Mouse (Mus musculus) MEL (cell line): ENCODE data around the gene 1700003F12Rik.

Experiments used
- CTCF ChIP-seq, 3 experiments: IDR thresholded peaks in 2 of 3; conservative IDR thresholded peaks in 1 of 3; 2 replicates each; pipeline ENCODE4 v1.5.1; 2011 to 2012; ENCODE audit warnings: low read length in 3 of 3, low read depth in 2 of 3, mild to moderate bottlenecking in 2 of 3, improper control_type of control experiment in 1 of 3, inconsistent platforms in 1 of 3, mixed read lengths in 1 of 3, moderate library complexity in 1 of 3; ENCODE audit not compliant: control insufficient read depth in 1 of 3, insufficient read depth in 1 of 3, poor library complexity in 1 of 3, severe bottlenecking in 1 of 3
- SMC3 ChIP-seq: IDR thresholded peaks from 2 replicates; pipeline ENCODE4 v1.6.1; 2011; ENCODE audit warnings: low read depth, low read length, improper control_type of control experiment

DNA sequence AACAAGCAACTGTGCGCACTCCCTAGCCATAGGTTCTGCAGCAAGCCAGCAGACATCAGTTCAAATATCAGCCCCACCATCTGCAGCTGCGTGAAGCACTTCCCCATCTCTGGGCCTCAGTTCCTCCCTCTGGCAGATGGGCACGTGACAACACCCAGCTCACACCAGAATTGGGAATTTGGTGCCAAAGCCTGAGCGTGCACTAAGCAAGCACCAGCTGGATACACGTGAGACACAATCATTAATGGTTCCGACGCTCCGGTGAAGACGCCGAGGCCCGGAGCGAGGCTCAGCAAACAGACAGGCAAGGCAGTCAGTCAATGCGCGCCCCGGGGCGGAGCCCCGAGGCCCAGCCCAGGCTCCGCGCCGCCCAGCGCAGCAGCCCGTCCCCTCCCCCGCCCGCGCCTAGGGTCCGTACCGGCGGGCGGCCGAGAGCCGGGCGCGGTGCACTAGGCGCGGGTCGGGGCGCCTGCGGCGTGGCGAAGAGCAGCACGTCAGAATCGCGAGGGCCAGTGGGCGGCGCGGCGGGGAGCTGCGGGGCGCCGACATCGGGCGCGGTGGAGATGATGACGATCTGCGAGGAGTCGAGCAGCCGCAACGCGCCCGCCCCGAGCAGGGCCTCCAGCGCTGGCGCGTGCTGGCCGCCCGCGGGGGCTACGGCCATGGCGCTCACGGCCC is 22.3 kb downstream of the 1700003F12Rik start:
- TF ChIP-seq CTCF (IDR thresholded peaks at IDR 0.05 in 2 of 3, conservative IDR thresholded peaks at IDR 0.05 in 1 of 3; ENCODE audit: control insufficient read depth in 1 of 3, insufficient read depth in 1 of 3, low read depth in 2 of 3, low read length in 3 of 3, poor library complexity in 1 of 3, severe bottlenecking in 1 of 3) (no peak), SMC3 (no peak; the same call in 1 of the 2 replicates)
